Mouse (Mus musculus) C2C12 (cell line): ENCODE data around the gene Cep350. TPM values are rescaled to one million over a fixed set of nuclear protein-coding genes. Genes with fewer than 3 reads are reported as not detected.

ENCODE experiments used
- H3K27me3 ChIP-seq: one replicate; pipeline ENCODE4 v1.6.1; 2011; ENCODE audit not compliant: control insufficient read depth, insufficient read depth, insufficient read length
- H3K36me3 ChIP-seq: one replicate; pipeline ENCODE4 v1.6.1; 2011; ENCODE audit not compliant: control insufficient read depth, insufficient read depth
- H3K4me3 ChIP-seq: one replicate; pipeline ENCODE4 v1.5.1; 2011; ENCODE audit warnings: mild to moderate bottlenecking, control low read depth; ENCODE audit not compliant: poor library complexity, insufficient read depth, severe bottlenecking
- H3K79me2 ChIP-seq: one replicate; pipeline ENCODE4 v1.6.1; 2011; ENCODE audit not compliant: control insufficient read depth, insufficient read depth
- H3K79me3 ChIP-seq: one replicate; pipeline ENCODE4 v1.6.1; 2011; ENCODE audit warnings: low read depth, control low read depth
- H3ac ChIP-seq: one replicate; pipeline ENCODE3; 2011; ENCODE audit warnings: low read depth; ENCODE audit not compliant: control insufficient read depth, insufficient read length
- CEBPB ChIP-seq: IDR thresholded peaks from one replicate; pipeline ENCODE4 v1.6.1; 2011; ENCODE audit warnings: low read depth, mild to moderate bottlenecking, control low read depth, moderate library complexity
- CTCF ChIP-seq: IDR thresholded peaks from one replicate; pipeline ENCODE4 v1.5.1; 2011; ENCODE audit not compliant: control insufficient read depth, insufficient read depth, insufficient read length
- FOSL1 ChIP-seq: IDR thresholded peaks from one replicate; pipeline ENCODE4 v1.8.0; 2011; ENCODE audit warnings: mild to moderate bottlenecking, low read length; ENCODE audit not compliant: poor library complexity, insufficient read depth, severe bottlenecking
- MAX ChIP-seq: IDR thresholded peaks from one replicate; pipeline ENCODE4 v1.6.1; 2011; ENCODE audit warnings: mild to moderate bottlenecking, control low read depth
- MYOD1 ChIP-seq: IDR thresholded peaks from one replicate; pipeline ENCODE4 v1.6.1; 2011; ENCODE audit warnings: low read depth; ENCODE audit not compliant: control insufficient read depth, insufficient read length
- MYOG ChIP-seq: IDR thresholded peaks from one replicate; pipeline ENCODE4 v1.6.1; 2011; ENCODE audit not compliant: control insufficient read depth, insufficient read length; ENCODE audit errors: extremely low read depth
- USF1 ChIP-seq: IDR thresholded peaks from one replicate; pipeline ENCODE4 v1.6.1; 2011; ENCODE audit warnings: low read depth, mild to moderate bottlenecking, control low read depth, moderate library complexity
- polyA plus RNA-seq: library from polyadenylated mRNA; unstranded; fragments of >200 nt; fragmentation: generic; extraction: Trizol; gene quantifications from one replicate; pipeline ENCODE4 v1.2.1, GENCODE M21; 2012; ENCODE audit warnings: missing spikeins

Gene Cep350
- polyA plus RNA-seq, 1 experiment: 2.0 TPM

- H3K79me3 ChIP-seq: no peaks in the 10 kb centered on the region
- no peak overlapping the region for H3K4me3 ChIP-seq
- no peaks in the 10 kb centered on the region for H3K27me3 ChIP-seq
- no peak for TF ChIP-seq CEBPB
- no peak for TF ChIP-seq CTCF
- no peak for TF ChIP-seq MAX
- no peak for TF ChIP-seq USF1
- no peak for TF ChIP-seq MYOD1
- TF ChIP-seq FOSL1: no peak
- no peak for TF ChIP-seq MYOG
- H3K36me3 ChIP-seq: peaks cover 21% of the 10 kb centered on the region
- H3ac ChIP-seq: no peak overlapping the region
- no peaks in the 10 kb centered on the region for H3K79me2 ChIP-seq
Measured at GRCm38 (mm10) chr1:156003201-156003935, 30.3 kb upstream of the Cep350 start.

GRCm38 (mm10) chr1:156002366-156002765 is 29.3 kb upstream of the Cep350 start:
- no peaks in the 10 kb centered on the region for H3K27me3 ChIP-seq
- no peak overlapping the region for H3ac ChIP-seq
- H3K36me3 ChIP-seq: peaks cover 15% of the 10 kb centered on the region
- H3K79me3 ChIP-seq: no peaks in the 10 kb centered on the region
- TF ChIP-seq FOSL1 (no peak), MYOD1 (no peak), MAX (no peak), CEBPB (no peak), CTCF (no peak), USF1 (no peak), MYOG (no peak)
- no peaks in the 10 kb centered on the region for H3K79me2 ChIP-seq
- H3K4me3 ChIP-seq: no peak overlapping the region

GRCm38 (mm10) chr1:155995612-155996011 is 22.6 kb upstream of the Cep350 start:
- Histone ChIP-seq H3K4me3 (no peak overlapping the region), H3K27me3 (no peaks in the 10 kb centered on the region), H3K36me3 (no peaks in the 10 kb centered on the region), H3K79me3 (no peaks in the 10 kb centered on the region), H3ac (no peak overlapping the region), H3K79me2 (no peaks in the 10 kb centered on the region)
- no peak for TF ChIP-seq USF1
- TF ChIP-seq FOSL1: no peak
- no peak for TF ChIP-seq CTCF
- TF ChIP-seq MYOG: no peak
- TF ChIP-seq MYOD1: no peak
- TF ChIP-seq CEBPB: no peak
- TF ChIP-seq MAX: no peak

- Histone ChIP-seq H3K4me3 (no peak overlapping the region), H3K27me3 (no peaks in the 10 kb centered on the region), H3K79me3 (no peaks in the 10 kb centered on the region), H3K36me3 (no peaks in the 10 kb centered on the region), H3K79me2 (no peaks in the 10 kb centered on the region), H3ac (no peak overlapping the region)
- TF ChIP-seq MYOD1: no peak
- TF ChIP-seq CEBPB: no peak
- no peak for TF ChIP-seq CTCF
- TF ChIP-seq USF1: no peak
- no peak for TF ChIP-seq MAX
- TF ChIP-seq MYOG: no peak
- no peak for TF ChIP-seq FOSL1
Measured at GRCm38 (mm10) chr1:155994524-155994923, 21.5 kb upstream of the Cep350 start.

GRCm38 (mm10) chr1:155990391-155990790 is 17.3 kb upstream of the Cep350 start:
- no peak overlapping the region for H3K4me3 ChIP-seq
- no peak overlapping the region for H3ac ChIP-seq
- no peak for TF ChIP-seq CTCF
- no peak for TF ChIP-seq CEBPB
- TF ChIP-seq MYOG: no peak
- TF ChIP-seq MYOD1: no peak
- H3K79me3 ChIP-seq: no peaks in the 10 kb centered on the region
- H3K79me2 ChIP-seq: no peaks in the 10 kb centered on the region
- H3K27me3 ChIP-seq: no peaks in the 10 kb centered on the region
- no peaks in the 10 kb centered on the region for H3K36me3 ChIP-seq

- TF ChIP-seq MYOD1 (no peak), CEBPB (no peak), MAX (no peak), FOSL1 (no peak), CTCF (no peak), USF1 (no peak), MYOG (no peak)
- Histone ChIP-seq H3K36me3 (no peaks in the 10 kb centered on the region), H3K79me2 (no peaks in the 10 kb centered on the region), H3ac (no peak overlapping the region), H3K27me3 (no peaks in the 10 kb centered on the region), H3K79me3 (no peaks in the 10 kb centered on the region), H3K4me3 (no peak overlapping the region)
Measured at GRCm38 (mm10) chr1:155989387-155989786, 16.3 kb upstream of the Cep350 start.
